Mouse (Mus musculus) kidney, adult 2 months (tissue): ENCODE results near the gene Fam72a.

Source experiments
- CTCF ChIP-seq: fragments of 200-500 bp; conservative IDR thresholded peaks from 2 replicates; pipeline ENCODE4 v1.5.1; 2011; ENCODE audit warnings: low read depth, mild to moderate bottlenecking, control low read depth, low read length, moderate library complexity, mixed read lengths; ENCODE audit not compliant: insufficient read depth, insufficient read length
- POLR2A ChIP-seq: fragments of 200-500 bp; IDR thresholded peaks from one replicate; pipeline ENCODE4 v1.6.1; 2011; ENCODE audit warnings: low read depth, low read length, control low read depth

DNA sequence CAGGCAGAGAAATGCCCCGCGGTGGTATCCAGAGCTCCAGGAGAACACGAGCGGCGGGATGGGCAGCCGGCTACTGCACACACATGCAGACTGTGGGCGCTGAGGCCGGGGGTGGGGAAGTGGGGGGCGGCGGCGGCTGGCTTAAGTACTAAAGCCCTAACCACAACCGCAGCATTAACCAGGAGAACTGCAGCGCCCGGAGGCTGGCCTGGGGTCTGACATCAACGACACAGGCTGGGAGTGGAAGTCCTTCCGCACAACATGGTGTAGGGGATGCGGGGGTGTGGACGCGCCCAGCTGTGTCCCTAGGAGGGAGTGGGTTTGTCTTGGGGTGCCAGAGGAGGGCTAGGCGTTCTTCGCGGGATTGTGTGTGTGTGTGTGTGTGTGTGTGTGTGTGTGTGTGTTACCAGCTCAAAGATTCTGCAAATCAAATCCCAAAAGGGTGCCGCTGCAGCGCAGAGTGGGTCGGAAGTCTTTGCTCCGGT, 2.6 kb upstream of the Fam72a start:
- TF ChIP-seq CTCF (no peak), POLR2A (no peak)
